Mouse (Mus musculus): ENCODE data around the gene Siah1b.

The Siah1b gene

DNA sequence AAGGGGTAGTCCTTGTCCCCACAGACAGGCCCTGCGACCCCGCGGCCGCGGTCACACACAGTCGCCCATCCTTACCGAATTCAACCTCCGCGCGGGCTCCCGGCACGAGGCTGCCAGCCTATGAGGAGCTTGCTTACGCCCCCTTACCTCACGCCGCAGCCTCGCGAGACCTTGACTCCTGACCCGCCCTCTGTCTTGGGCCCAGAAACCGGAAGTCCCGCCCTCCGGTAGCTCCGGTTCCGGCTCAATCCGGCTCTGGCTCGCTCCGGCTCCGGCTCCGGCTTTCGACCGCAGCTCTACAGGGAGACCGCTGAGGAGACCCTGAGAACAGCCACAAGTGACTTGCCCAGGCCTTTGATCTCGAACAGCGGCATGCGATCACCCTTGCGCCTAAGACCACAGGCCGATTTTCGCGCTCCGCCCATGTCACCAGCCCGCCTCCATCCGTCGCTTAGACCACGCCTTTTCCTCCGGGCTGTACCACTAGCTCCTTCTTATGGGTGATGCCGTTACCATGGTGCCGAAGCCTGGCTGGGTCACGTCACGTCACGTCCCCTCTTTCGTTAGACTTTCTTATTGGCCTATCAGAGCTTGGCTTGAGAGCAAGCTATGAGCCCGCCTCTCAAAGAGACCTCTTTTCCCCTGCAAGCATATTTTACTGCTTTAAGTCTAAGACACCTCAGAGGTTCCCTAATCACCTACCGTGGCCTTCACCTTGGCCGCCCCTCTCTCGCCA lies at the start of gene Siah1b:
TSS of gene Siah1b (minus strand) at position 454 of the 736 bp plus-strand sequence.
- peak; percentile 86 for DNase-seq (ENCODE audit: low read depth, low spot score)

DNA sequence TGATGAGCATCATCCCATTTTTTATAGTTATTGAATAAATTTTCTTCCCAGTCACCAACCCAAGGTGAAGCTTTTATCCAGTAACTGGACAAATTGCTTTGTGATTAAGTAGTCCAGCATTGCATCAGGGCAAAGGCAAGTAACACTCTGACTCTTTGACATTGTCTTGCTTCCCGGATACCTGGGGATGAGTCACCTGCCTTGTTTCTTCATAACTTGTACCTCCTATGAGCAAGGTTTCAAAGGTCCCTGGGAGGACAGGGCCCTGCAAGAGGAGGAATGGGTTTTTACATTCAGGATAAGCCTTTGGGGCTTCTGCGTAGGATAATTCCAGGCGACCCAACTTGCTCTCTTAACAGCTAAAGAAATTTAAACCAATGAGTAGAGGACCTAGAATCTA lies 47.6 kb upstream of the Siah1b start:
- DNase-seq (ENCODE audit: low read depth, low spot score) = no peak

DNA sequence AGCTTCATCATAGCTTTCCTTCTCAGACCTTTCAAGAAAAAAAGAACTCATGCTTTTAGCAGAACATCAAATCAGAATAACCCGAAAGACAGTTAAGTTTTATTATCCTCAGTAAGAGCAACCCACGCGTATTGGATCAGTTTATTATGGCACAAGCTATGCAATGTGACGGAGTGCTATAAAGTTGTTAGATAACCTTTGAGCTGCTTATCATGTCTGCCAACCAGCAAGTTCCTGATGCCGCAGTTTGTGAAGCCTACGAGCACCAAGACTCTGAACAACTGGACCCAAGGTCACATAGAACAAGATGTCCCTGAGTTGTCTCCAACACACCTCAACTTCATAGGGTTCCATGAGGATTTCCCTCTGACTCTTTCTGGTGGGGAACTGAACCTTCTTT lies 37.5 kb upstream of the Siah1b start:
- DNase-seq (ENCODE audit: low read depth, low spot score) = no peak

DNA sequence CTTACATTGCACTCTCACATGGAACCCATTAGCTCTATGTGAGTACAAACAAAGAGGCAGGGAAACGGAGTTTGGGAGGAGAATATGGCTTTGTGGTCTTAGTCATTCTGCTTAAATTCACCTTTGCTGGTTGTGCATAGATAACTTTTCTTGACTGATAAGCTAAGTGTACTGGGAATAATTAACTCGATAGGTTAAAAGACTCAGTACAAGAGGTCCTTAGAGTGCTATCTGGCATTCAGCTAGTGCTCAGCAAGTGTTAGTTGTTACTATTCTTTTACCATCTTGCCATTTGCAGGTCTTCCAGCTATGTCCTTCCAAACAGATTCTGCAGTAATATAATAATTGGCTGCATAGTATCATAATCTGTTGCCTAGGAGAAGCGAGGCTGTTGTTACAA lies 34.9 kb upstream of the Siah1b start:
- no peak for DNase-seq (ENCODE audit: low read depth, low spot score)

DNA sequence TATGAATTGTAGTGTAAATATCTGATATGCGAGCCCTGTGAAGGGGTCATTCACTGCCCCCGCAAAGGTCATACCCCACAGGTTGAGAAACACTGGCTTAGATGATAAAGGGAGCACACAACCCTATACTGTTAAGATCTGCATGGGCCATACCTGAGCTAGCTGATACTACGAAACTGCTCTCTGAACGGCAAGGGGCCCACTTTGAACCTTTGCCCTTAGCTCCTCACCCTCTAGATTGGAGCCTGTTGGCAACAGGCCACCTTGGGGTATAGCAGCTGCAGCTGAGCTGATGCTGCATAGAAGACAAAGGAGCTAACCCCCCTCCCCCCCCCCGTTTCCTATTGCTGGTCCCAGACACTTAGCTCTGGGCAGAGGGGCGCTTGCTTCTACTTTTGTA lies 26.4 kb upstream of the Siah1b start:
- no peak for DNase-seq (ENCODE audit: low read depth, low spot score)

DNA sequence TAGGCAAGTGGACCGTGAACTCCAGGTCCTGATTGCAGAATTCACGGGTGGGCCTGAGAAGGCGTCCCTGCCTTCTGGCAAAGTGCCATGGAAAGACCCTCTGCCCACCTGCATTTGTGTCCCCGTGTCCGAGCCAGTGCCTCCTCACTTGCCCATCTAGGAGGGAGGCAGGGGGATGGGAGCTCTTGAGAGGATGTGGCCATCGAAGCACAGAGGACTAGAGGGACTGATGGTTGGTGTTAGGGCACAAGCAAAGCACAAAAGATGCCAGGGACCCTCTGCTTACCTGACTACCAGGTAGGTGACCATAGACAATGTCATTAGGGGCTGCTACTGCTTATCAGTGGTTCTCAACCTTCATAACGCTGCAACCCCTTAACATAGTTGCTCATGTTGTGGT lies 25.9 kb upstream of the Siah1b start:
- no peak for DNase-seq (ENCODE audit: low read depth, low spot score)

DNA sequence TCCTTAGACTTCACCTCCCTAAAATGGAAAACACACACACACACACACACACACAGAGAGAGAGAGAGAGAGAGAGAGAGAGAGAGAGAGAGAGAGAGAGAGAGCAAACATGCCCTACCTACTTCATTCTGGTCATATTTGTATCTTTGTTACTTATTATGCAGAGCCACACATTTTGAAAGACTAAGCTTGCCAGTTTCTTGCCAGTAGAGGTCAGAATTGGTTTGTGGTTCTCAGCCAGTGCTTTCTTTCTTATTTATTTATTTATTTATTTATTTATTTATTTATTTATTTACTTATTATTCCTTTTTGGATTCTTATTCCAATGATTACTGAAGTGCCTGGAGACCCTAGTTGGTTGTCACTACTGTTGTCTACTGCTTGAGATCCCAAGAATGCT lies 25.2 kb upstream of the Siah1b start:
- DNase-seq (ENCODE audit: low read depth, low spot score) = no peak

DNA sequence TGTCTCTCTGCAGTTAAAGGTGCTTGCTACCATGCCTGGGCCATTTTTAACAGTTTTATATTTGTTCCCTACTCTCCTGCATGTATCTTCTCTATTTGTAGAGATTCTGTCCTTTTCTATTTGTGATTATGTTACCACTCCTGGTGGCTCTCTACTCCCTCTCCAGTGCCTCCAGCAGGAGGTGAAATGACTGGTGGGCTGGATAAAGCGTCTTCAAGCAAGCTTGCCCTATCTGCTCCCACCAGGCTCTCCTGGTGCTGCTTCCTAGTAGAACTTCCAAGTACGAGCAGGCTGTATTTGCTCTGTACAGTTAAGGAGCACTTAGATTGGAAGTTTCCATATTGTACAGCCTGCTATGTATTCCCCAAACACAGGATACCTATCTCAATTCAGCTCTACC lies 19.5 kb upstream of the Siah1b start:
- no peak for DNase-seq (ENCODE audit: low read depth, low spot score)

DNA sequence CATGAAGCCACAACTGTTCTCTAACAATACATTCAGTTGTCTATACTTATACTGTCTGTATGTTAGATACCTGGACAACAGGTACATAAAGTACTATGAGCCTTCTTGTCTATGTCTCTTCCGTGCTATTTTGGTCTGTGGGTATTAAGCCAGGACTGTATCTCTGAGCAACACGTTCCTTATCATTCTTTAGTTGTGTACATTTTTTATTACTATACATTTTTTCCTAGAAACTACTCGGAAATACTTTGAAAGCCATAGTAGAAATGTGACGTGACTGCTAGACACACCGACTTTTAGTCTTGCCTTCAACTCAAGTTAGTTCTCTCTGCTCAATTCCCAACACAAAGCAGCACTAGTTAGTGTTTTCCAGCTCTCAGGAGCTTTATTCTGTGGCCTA lies 17.1 kb upstream of the Siah1b start:
- DNase-seq (ENCODE audit: low read depth, low spot score) = no peak

DNA sequence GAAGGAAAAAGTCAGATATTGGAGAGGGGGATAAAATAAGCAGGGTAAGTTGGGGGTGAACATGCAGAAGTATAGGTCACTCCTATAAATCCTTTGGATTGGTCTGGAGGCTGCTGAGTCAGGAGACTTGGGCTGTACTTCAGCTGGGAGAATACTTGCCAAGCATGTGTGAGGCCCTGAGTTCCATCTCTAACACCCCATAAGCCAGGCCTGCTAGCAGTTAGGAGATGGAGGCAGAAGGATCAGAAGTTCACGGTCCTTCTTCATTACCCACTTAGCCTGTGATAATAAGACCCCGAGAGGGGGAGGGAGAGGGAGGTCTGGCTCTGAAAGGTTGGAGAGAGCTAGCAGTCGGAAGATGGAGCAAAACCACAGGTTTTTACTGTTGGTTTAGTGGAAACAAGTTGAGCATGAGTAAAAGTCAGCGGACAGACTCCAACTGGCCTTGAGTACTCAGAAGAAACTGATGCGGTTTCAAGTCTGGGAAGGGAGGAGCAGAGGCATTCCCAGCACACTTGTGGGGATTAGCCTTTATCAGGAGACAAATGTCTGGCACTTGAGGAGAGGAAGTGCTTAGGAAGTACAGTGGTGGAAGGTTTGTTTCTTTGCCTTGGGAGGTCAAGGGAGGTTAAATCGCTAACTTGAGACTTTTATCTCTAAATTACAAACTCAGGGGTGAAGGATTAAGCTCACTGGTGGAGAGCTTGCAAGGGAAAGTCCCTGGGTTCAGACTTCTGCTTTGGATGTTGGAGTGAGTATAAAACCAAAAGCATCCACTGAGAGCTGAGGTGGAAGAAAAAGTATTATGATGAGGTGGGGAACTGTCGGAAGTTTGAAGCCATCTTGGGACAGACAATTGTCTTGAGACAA lies 16.2 kb upstream of the Siah1b start:
- no peak for DNase-seq (ENCODE audit: low read depth, low spot score)

DNA sequence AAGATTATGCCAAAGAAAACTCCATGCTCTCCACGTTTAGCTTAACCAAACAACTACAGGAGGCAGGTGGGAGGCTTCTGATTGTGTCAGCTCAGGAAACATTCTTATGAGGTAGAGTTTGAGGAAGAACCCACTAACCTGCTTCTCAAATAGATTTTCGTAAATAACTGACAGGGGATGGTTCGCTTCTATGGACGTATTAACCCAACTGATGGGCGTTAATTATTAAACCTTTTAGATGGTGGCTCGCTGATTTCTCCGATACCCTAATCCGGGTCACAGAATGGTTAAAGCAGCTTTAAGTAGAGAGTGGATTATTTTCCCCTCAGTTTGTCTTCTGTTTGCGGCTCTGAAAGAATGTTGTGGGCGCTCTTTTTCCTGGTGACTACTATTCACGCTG lies 13.6 kb upstream of the Siah1b start:
- DNase-seq (ENCODE audit: low read depth, low spot score) = no peak

DNA sequence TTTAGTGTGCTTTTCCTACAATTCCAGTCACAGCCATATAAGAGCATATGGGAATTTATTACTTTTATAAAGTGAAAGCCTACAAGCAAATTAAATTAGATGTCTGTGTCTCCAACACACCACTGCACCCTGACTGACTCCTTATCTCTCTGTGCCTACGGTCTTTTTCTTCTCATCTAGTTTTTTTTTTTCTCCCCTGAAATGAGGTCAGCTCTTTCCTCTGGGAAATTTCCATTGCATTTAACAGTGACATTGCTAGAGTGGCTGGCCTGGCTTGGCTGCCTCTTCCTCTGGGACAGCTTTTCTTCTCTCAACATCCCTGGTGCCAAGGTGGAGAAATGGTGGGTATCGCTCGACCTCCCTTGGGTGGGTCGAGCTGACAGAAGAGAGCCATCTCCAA lies 12.3 kb upstream of the Siah1b start, which contains the start of gene Cltrn:
TSS of gene Cltrn (plus strand) at position 249 of the 400 bp plus-strand sequence.
- DNase-seq (ENCODE audit: low read depth, low spot score) = no peak

DNA sequence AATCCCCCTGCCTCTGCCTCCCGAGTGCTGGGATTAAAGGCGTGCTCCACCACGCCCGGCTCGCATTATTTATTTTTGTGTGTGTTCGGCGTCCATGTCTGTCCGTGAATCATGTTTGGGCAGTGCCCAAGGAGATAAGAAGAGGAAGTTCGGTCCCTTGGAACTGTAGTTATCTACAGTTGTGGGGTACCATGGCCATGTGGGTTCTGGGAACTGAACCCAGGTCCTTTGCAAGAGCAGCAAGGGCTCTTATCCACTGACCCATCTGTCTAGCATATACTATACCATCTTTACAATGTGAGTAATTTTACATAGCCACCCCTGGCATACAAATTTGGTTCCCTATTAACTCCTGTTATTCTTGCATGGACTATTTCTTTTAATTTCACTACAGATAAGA lies 5.7 kb upstream of the Siah1b start:
- DNase-seq (ENCODE audit: low read depth, low spot score) = no peak

DNA sequence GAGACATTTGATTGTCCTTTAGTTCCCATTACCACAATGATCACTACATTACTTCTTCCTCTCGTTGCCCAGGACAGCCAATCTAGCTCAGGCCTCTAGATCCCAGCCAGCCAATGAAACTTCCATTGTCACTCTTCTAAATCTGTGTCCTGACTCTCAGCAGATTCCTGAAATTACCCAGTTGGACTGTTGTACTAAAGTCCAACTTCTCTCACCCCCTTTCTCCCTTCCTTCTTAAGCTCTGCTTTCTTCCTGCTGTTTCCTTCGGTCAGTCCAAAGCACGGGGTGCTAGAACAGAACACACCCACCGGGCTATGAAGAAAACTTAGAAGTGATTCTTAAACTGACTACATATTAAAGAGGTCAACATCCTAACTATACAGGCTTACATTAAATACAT lies 7.3 kb downstream of the Siah1b start:
- DNase-seq (ENCODE audit: low read depth, low spot score) = no peak

DNA sequence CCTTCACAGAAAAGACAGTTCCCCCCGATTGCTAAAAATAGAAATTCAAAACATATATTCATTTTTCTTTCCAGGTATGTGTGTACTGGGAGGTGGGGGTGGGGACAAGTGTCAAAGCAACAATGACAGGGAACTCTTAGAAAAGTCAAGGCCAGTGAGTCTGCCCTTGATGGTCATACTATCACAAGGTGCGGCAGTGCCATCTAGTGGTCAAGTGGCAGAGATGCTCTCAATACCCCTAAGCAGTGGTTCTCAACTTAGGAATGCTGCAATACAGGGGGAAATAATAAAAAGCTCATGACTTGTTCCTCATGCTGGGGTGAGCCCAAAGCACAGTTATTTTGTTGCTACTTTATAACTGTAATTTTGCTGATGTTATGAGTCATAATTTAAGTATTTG lies 10.1 kb downstream of the Siah1b start:
- peak; percentile 44 for DNase-seq (ENCODE audit: low read depth, low spot score)

DNA sequence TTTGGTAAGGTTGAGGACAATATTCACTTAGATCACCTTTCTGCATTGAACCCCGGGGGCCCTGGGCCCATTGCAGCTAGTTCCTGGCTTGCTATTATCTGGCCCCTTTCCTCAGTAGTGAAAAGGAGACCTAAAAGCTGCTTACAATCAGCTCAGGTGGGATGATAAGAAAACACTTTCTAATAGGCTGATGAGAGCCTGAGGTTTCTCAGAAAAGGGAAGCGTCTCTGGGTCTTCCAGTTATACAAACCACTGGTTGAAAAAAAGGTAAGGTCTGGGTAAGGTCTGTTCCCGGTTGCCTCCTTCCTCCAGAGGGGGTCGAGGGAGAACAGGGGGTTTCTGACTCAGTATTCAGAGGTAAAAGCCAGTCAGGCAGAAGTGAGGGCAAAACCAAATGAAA lies 17.2 kb downstream of the Siah1b start:
- no peak for DNase-seq (ENCODE audit: low read depth, low spot score)

DNA sequence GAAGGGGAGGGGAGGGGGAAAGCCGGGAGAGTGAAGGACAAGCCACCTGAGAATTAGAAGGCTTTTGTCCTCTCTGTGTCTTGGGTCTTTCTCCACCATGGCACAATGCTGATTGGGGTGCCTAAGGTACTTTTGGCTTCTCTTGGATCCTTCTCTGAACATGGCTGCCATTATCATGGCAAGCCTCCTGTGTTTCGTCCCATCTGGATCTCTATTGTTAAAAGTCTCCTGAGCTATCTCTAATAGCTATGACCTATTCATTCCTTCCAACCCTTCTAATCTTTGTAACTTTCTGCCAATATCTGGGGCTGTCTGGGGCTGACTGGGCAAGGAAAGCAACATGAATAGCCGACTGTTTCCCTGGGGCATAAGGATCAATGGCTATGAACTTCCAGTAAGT lies 17.8 kb downstream of the Siah1b start:
- DNase-seq (ENCODE audit: low read depth, low spot score) = no peak

DNA sequence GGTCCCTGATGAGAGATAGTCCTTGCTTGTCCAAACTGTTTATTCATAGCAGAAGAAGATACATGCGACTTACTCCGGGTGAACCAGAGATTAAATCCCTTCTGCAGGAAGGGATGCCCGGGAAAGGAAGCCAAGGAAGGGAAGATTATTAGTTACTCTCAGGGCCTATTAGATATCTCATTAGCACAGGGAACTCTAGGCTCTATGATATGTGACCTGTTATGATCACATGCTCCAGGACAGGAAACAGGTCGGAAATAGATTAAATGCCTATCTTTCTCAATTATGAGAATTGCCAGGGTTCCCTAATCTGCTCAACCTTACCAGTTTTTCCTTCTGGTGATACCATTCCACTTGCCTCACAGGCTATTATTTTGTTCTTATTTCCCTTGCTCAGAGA lies 20.6 kb downstream of the Siah1b start:
- no peak for DNase-seq (ENCODE audit: low read depth, low spot score)

DNA sequence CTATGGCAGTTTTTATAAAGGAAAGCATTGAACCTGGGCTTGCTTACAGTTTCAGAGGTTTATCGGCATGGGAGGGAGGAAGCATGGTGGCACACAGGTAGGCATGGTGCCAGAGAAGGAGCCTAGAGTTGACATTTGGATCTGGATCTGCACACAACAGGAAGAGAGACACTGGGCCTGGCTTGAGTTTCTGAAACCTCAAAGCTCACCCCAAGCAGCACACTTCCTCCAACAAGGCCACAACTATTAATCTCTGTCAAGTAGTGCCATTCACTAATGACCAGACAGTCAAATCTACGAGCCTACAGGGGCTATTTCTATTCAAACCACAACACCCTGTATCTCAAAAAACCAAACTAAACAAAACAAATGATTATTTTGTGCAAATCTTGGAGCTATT lies 29.6 kb downstream of the Siah1b start:
- DNase-seq (ENCODE audit: low read depth, low spot score) = no peak

DNA sequence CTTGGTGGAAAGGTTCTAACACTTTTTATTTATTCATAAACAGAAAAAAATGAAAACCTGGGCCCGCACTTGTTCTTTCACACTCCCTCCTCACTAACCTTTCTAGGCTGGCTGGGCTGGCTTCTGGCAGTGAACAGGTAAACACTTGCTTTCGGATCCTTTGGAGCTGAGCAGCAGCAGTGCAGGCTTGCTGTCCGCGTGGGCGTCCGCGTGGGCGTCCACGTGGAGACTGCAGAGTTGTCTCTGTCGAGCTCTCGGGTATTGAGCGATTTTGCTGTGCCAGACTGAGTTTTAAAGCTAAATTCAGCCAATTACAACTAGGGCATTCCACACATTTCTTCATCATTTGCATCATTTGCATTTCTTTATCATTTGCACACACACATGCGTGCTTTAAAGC lies 34.2 kb downstream of the Siah1b start:
- DNase-seq (ENCODE audit: low read depth, low spot score) = no peak

DNA sequence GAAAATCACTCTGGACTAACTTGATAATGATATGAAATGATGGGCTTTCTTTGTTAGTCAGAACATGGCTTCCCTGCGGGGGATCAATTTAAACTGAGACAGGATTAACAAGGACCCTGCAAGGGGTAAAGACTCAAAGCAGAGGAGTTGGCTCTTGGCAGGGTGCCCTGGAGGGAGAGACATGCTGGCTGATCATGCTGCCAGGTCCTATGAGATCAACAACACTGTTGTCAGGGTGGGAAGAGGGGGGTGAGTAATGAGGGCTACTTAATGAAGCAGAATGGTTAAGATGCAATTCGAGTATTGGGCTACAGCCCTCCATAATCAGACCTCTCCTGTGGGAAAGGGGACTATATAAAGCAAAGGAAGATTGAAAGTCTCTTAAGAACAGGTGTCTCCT lies 37.4 kb downstream of the Siah1b start:
- DNase-seq (ENCODE audit: low read depth, low spot score) = no peak

DNA sequence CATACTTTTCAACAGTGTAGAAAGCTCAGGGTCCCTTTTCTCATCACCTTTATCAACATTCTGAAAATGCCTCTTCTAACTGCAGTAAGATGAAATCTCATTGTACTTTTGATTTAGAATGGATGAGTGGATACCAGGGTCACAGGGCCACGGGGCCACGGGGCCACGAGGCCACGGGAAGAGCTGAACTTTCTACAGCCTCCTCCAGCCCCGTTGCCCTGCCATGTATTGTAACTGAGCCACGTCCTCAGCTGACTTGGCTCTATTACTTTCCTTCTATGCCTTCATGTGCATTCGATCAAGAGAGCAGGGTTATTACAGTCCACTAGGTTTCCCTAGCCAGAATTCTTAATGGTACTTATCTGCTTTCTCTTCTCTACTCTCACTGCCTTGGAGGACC lies 40.4 kb downstream of the Siah1b start:
- no peak for DNase-seq (ENCODE audit: low read depth, low spot score)

DNA sequence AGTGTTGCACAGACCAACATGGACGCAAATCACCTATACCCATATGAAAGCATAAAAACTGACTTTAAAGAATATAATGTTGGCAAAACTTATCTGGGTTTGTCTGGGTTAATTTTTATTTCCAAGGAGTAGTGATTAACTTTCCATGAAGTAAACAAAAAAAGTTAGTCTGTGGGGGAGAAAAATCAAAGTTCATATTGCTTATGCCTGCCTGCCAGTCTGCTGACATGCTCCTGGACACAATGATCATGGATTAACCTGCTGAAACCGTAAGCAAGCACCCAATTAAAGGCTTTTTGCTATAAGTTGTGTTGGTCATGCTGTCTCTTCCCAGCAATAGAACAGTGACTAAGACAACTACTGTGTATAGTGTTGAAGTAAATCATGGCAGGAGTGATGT lies 40.9 kb downstream of the Siah1b start:
- DNase-seq (ENCODE audit: low read depth, low spot score) = no peak
